Mouse (Mus musculus) 3T3-L1 (cell line): ENCODE measurements at regions not wholly inside any gene's neighbourhood (a gene's known extent, or its start where the extent isn't known, plus 50 kb on each side); places are given as distances from the start of the nearest gene placed in this dataset.

ENCODE experiments used
- DNase-seq: peaks from one replicate; pipeline ENCODE4 v3.0.0-alpha.2; 2015; ENCODE audit warnings: low read depth, low spot score

GRCm38 (mm10) chr12:68365404-68366059, 793.5 kb downstream of the Rps29 start:
- no peak for DNase-seq

DNA sequence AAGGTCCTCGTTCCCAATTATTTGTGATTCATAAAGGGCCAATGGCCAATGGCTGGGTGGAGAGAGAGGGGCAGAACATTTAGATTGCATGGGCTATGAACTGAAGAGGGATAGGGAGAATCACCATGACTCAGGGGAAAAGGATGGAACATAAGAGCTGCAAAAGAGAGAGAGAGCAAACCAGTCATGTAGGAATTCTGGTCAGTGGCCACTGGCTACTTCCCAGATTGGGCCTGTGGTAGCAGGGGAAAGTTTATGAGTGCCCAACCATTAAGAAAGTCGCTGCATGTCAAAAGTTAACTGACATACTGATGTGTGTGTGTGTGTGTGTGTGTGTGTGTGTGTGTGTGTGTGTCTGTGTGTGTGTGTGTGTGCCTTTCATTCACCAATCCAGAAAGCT, 795.8 kb downstream of the Rps29 start:
- DNase-seq, result peak; percentile 58

DNA sequence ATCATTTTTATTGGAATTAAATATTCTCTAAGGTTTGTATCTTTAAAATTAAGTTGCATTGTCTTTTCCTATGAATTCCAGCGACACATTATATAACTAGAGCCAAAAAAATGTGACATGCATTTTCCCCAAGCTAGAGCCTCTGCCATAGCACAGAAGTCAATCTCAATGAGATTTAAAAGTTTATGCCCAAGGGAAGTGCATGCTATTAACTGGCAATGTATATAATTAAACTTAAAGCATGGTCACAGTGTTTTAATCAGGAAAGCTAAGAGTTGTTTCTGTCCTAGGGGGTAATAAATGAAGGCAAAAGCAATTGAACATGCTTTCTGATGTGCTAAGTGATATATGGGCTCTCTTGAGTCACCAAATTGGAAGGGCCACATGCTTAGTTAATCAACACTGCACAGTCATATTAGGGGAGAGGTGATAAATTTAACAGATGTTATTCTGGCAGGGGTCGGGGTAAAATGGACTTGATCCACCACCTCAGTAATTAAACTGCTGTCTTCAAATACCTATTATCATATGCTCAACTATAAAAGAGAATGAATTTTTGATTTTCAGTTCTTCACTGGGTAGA, 812.4 kb downstream of the Rps29 start:
- no peak for DNase-seq

- no peak for DNase-seq
Measured at GRCm38 (mm10) chr12:68333796-68334195, 825.2 kb downstream of the Rps29 start.

DNA sequence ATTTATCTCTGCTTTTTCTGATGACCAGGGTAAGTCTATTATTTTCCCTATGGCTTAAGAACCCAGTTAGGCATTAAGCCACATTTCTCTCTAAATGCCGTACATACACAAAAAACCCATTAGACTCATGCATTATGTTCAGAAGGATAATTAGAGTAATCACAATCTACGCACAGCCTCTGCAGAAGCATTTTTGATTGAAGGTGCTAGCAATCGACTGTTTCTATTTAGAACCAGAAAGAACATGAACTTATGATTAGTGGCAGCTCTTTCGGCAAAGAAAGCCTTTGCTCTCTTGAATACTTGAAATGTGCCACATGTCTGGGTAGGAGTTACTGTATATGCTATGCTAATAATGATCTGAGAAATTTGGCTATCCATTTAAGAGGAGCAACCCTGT, 825.6 kb downstream of the Rps29 start:
- DNase-seq, result no peak

GRCm38 (mm10) chr12:68332480-68332879, 826.5 kb downstream of the Rps29 start:
- DNase-seq, result no peak
